Mouse (Mus musculus) liver, embryonic 16.5 days (tissue): ENCODE measurements around the gene Fxyd6. TPM values are rescaled to one million over a fixed set of nuclear protein-coding genes. Genes with fewer than 3 reads are reported as not detected.

ENCODE experiments used
- ATAC-seq: fragments of 200-750 bp; cut with Nextera tagmentation; 2 replicates; pipeline ENCODE4 v1.8.0; 2017; ENCODE audit warnings: low read depth, mild to moderate bottlenecking, moderate number of reproducible peaks, moderate library complexity
- H3K27ac ChIP-seq: fragments of 300-500 bp; sonication (generic); 2 replicates; pipeline ENCODE4 v1.5.1; 2014; ENCODE audit warnings: mild to moderate bottlenecking, low read length
- H3K27me3 ChIP-seq: fragments of 300-500 bp; sonication (generic); 2 replicates; pipeline ENCODE4 v1.6.1; 2014; ENCODE audit warnings: low read depth, low read length, mixed read lengths; ENCODE audit not compliant: control insufficient read depth, insufficient read depth
- H3K36me3 ChIP-seq: fragments of 300-500 bp; sonication (generic); 2 replicates; pipeline ENCODE4 v1.6.1; 2014; ENCODE audit warnings: mild to moderate bottlenecking; ENCODE audit not compliant: control insufficient read depth, insufficient read depth
- H3K4me1 ChIP-seq: fragments of 300-500 bp; sonication (generic); 2 replicates; pipeline ENCODE4 v1.6.1; 2014; ENCODE audit warnings: low read depth, low read length, mixed read lengths; ENCODE audit not compliant: control insufficient read depth
- H3K4me2 ChIP-seq: fragments of 300-500 bp; sonication (generic); 2 replicates; pipeline ENCODE4 v1.6.1; 2014; ENCODE audit warnings: low read depth, low read length, mixed read lengths
- H3K4me3 ChIP-seq: fragments of 300-500 bp; sonication (generic); 2 replicates; pipeline ENCODE4 v1.5.1; 2014; ENCODE audit warnings: low read depth, mild to moderate bottlenecking, low read length
- H3K9ac ChIP-seq: fragments of 300-500 bp; sonication (generic); 2 replicates; pipeline ENCODE4 v1.6.1; 2014; ENCODE audit warnings: low read depth, low read length
- H3K9me3 ChIP-seq: fragments of 300-500 bp; sonication (generic); replicated peaks from 2 replicates; pipeline ENCODE4 v1.6.1; 2016; ENCODE audit warnings: low read length; ENCODE audit not compliant: control insufficient read depth
- WGBS: fragments of 180-500 bp; shearing (Covaris S2); extraction: QIAGEN DNeasy Blood & Tissue Kit; methylation state at CpG from one replicate; pipeline ENCODE4 v1.1.7; 2014; ENCODE audit not compliant: insufficient replicate concordance; 5-methylcytosine and 5-hydroxymethylcytosine counted together
- polyA plus RNA-seq: library from polyadenylated mRNA; unstranded; fragments of >200 nt; fragmentation: Nextera tagmentation; extraction: Ambion mirVana; gene quantifications from 2 replicates; pipeline ENCODE4 v1.2.1, GENCODE M21; 2015

The Fxyd6 gene
- polyA plus RNA-seq, 1 experiment from 2014 or later: 2.2 TPM

DNA sequence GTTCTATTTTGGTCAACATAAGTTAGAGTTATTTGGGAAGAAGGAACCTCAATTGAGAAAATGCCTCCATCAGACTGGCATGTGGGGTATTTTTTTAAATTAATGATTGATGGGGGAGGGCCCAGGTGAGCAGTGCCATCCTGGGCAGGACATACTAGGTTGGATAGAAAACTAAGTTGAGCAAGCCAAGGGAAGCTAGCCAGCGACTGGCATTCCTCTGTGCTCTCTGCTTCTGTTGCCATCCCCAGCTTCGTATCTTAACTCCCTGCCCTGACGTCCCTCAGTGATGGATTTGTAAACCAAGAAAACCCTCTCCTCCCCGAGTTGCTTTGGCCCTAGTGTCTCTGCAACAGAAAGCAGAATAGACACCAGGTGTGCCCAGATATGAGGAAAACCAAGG is 69.0 kb downstream of the Fxyd6 start:
- H3K36me3 ChIP-seq: no peaks in the 10 kb centered on the region
- H3K27me3 ChIP-seq: no peaks in the 10 kb centered on the region
- no peak overlapping the region for H3K27ac ChIP-seq
- no peaks in the 10 kb centered on the region for H3K9me3 ChIP-seq
- H3K4me3 ChIP-seq: no peak overlapping the region
- H3K9ac ChIP-seq: no peak overlapping the region
- 50% methylated on average over 4 of the region's 4 CpGs for whole genome bisulfite sequencing
- no peak for ATAC-seq
- H3K4me2 ChIP-seq: no peak overlapping the region
- H3K4me1 ChIP-seq: no peaks in the 10 kb centered on the region

DNA sequence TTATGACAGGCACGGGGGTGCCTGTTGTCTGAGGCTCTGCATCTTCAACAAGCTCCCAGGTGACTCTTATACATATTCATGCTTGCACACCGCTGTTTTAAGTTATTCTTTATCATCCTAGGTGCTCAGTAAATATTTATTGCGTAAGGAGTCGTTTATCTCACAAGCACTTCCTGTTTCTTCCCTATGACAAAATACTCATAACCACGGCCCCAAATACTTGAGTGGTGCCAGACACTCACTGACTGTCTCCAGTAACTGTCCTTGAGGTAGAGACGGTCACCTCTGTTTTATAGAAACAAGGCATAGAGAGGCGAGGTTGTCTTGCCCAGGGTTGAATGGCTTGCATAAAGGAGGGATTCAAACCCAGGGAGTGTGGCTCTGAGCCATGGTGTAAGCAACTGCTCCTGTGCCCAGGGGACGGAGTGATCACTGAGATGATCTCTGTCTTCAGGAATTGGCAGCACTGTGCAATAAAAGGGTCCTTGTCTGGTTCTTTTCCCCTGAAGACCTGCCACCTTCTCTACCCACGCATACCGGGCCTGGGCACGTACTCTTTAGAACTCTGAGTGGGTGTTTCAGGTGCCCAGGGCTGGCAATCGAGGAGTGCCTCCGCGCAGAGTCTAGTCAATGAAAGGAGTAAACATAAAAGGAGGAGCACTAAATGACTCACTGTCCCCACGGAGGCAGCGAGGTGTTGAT is 70.2 kb downstream of the Fxyd6 start:
- WGBS: 50% methylated on average over 16 of the region's 16 CpGs
- no peaks in the 10 kb centered on the region for H3K9me3 ChIP-seq
- ATAC-seq: no peak
- no peak overlapping the region for H3K4me2 ChIP-seq
- no peak overlapping the region for H3K27ac ChIP-seq
- H3K4me3 ChIP-seq: no peak overlapping the region
- no peaks in the 10 kb centered on the region for H3K4me1 ChIP-seq
- no peaks in the 10 kb centered on the region for H3K27me3 ChIP-seq
- H3K9ac ChIP-seq: no peak overlapping the region
- no peaks in the 10 kb centered on the region for H3K36me3 ChIP-seq

DNA sequence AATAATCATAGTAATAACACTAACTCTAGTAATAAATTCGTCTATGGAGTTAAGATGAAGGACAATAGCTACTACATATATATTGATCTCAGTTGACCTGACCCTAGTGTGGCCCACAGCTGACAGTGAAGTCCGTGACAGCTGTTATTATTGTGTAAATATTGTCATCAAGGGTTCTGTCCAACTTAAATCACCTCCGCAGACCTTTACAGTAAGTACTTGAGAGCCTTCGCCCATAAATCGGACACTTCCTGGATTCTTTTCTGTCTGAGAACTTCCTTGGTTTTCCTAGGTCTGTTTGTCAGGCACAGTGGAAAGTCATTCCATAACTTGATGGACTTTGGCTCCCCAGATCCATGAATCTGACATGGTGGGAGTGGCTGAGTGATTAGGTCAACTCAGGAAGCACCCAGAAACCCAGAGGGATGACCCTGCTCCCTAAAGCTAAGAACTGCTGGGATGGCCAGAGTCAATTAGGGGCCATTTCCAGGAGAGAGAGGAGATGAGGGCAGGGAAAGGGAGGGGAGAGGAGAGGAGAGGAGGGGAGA is 74.3 kb downstream of the Fxyd6 start:
- Histone ChIP-seq H3K4me1 (no peaks in the 10 kb centered on the region), H3K36me3 (no peaks in the 10 kb centered on the region), H3K4me2 (no peak overlapping the region), H3K9ac (no peak overlapping the region), H3K4me3 (no peak overlapping the region), H3K27ac (no peak overlapping the region), H3K27me3 (no peaks in the 10 kb centered on the region; the same call in 1 of the 2 replicates), H3K9me3 (no peaks in the 10 kb centered on the region)
- WGBS: 57% methylated on average over 5 of the region's 5 CpGs
- no peak for ATAC-seq

Other genes with a start within 250 kb of the Fxyd6 start
- 0.15 and 0.37 TPM in 2 replicates for gene Scn4b, start 231.8 kb upstream of the Fxyd6 start, polyA plus RNA-seq
- 0.05 and 0.09 TPM in 2 replicates for gene BC049352, start 188.2 kb upstream of the Fxyd6 start, polyA plus RNA-seq
- gene Tmprss4, start 166.1 kb upstream of the Fxyd6 start, polyA plus RNA-seq: 0.06 and 0.37 TPM in 2 replicates
- gene Il10ra, start 101.0 kb upstream of the Fxyd6 start, polyA plus RNA-seq: 1.9 and 2.7 TPM in 2 replicates
- gene Tmprss13, start 51.1 kb upstream of the Fxyd6 start, polyA plus RNA-seq: not detected in 2 replicates
- 0.41 and 0.89 TPM in 2 replicates for gene Fxyd2, start 29.5 kb downstream of the Fxyd6 start, polyA plus RNA-seq
- not detected in 2 replicates for gene Dscaml1, start 56.4 kb downstream of the Fxyd6 start, polyA plus RNA-seq